Mouse (Mus musculus) lung, adult 2 months (tissue): ENCODE results near the gene Scube2. TPM values are rescaled to one million over a fixed set of nuclear protein-coding genes. Genes with fewer than 3 reads are reported as not detected.

Source experiments
- DNase-seq: peaks from one replicate; pipeline ENCODE4 v3.0.0; 2022
- H3K4me1 ChIP-seq: fragments of 200-500 bp; 2 replicates; pipeline ENCODE4 v1.6.1; 2011; ENCODE audit warnings: low read length; ENCODE audit not compliant: control insufficient read depth, insufficient read depth
- H3K4me3 ChIP-seq: fragments of 200-500 bp; replicated peaks from 2 replicates; pipeline ENCODE3; 2011; ENCODE audit warnings: low read depth, mild to moderate bottlenecking, control low read depth, low read length; ENCODE audit errors: extremely low read depth
- CTCF ChIP-seq: fragments of 200-500 bp; IDR thresholded peaks from 2 replicates; pipeline ENCODE4 v1.5.1; 2011; ENCODE audit warnings: mild to moderate bottlenecking, low read length, control low read depth; ENCODE audit not compliant: insufficient read depth
- POLR2A ChIP-seq: fragments of 200-500 bp; IDR thresholded peaks from 2 replicates; pipeline ENCODE4 v1.6.1; 2011; ENCODE audit warnings: low read depth, mild to moderate bottlenecking, control low read depth, low read length, borderline replicate concordance; ENCODE audit errors: extremely low read depth
- WGBS: fragments of 180-500 bp; shearing (Covaris S2); methylation state at CpG from one replicate; pipeline ENCODE4 v1.1.7; 2018; 5-methylcytosine and 5-hydroxymethylcytosine counted together
- polyA plus RNA-seq: library from polyadenylated mRNA; depleted of rRNA; stranded (reverse); fragments of >200 nt; gene quantifications from 2 replicates; pipeline ENCODE4 v1.2.3, GENCODE M21; 2012

Scube2 gene
- polyA plus RNA-seq, 1 experiment = 21.8 TPM

- DNase-seq = peak; percentile 42
- Histone ChIP-seq H3K4me3 (no peak overlapping the region), H3K4me1 (no peaks in the 10 kb centered on the region)
- TF ChIP-seq POLR2A (no peak), CTCF (peak; percentile 39; the same call in 1 of the 2 replicates)
- 56% methylated on average over 6 of the region's 6 CpGs for WGBS
Measured at GRCm38 (mm10) chr7:109804843-109805242, 60.6 kb downstream of the Scube2 start.

- WGBS = 85% methylated on average over 6 of the region's 6 CpGs
- no peak for DNase-seq
- TF ChIP-seq POLR2A (no peak), CTCF (no peak)
- no peaks in the 10 kb centered on the region for H3K4me1 ChIP-seq
- no peak overlapping the region for H3K4me3 ChIP-seq
Measured at GRCm38 (mm10) chr7:109804355-109804754, 61.1 kb downstream of the Scube2 start.

GRCm38 (mm10) chr7:109803516-109803915 is 62.0 kb downstream of the Scube2 start:
- H3K4me3 ChIP-seq = no peak overlapping the region
- TF ChIP-seq CTCF = no peak
- no peak for TF ChIP-seq POLR2A
- 22% methylated on average over 1 of the region's 1 CpGs for WGBS
- DNase-seq = no peak
- H3K4me1 ChIP-seq = peaks cover 2% of the 10 kb centered on the region; the same call in 1 of the 2 replicates

GRCm38 (mm10) chr7:109800626-109801025 is 64.9 kb downstream of the Scube2 start:
- TF ChIP-seq POLR2A (no peak), CTCF (no peak)
- DNase-seq = no peak
- H3K4me3 ChIP-seq = no peak overlapping the region
- peaks cover 2% of the 10 kb centered on the region; the same call in 1 of the 2 replicates for H3K4me1 ChIP-seq
- WGBS = 83% methylated on average over 4 of the region's 4 CpGs

GRCm38 (mm10) chr7:109799168-109799567 is 66.3 kb downstream of the Scube2 start:
- no peak overlapping the region for H3K4me3 ChIP-seq
- DNase-seq = no peak
- no peak for TF ChIP-seq POLR2A
- TF ChIP-seq CTCF = no peak
- WGBS = 35% methylated on average over 11 of the region's 11 CpGs
- H3K4me1 ChIP-seq = peaks cover 5% of the 10 kb centered on the region

GRCm38 (mm10) chr7:109795564-109795963 is 69.9 kb downstream of the Scube2 start:
- TF ChIP-seq CTCF = no peak
- TF ChIP-seq POLR2A = no peak
- H3K4me1 ChIP-seq = peaks cover 5% of the 10 kb centered on the region
- DNase-seq = no peak
- H3K4me3 ChIP-seq = no peak overlapping the region
- WGBS = 45% methylated on average over 5 of the region's 5 CpGs

GRCm38 (mm10) chr7:109794556-109794955 is 70.9 kb downstream of the Scube2 start:
- DNase-seq = no peak
- 78% methylated on average over 2 of the region's 2 CpGs for WGBS
- Histone ChIP-seq H3K4me3 (no peak overlapping the region), H3K4me1 (peaks cover 5% of the 10 kb centered on the region)
- no peak for TF ChIP-seq POLR2A
- TF ChIP-seq CTCF = no peak

GRCm38 (mm10) chr7:109792759-109793158 is 72.7 kb downstream of the Scube2 start:
- 69% methylated on average over 2 of the region's 2 CpGs for WGBS
- DNase-seq = peak; percentile 43

GRCm38 (mm10) chr7:109790818-109791217 is 74.7 kb downstream of the Scube2 start:
- no peak for TF ChIP-seq CTCF
- no peak for TF ChIP-seq POLR2A
- 65% methylated on average over 3 of the region's 3 CpGs for WGBS
- Histone ChIP-seq H3K4me3 (no peak overlapping the region), H3K4me1 (peaks cover 2% of the 10 kb centered on the region; the same call in 1 of the 2 replicates)
- DNase-seq = no peak

More at GRCm38 (mm10) chr7:109792759-109793158, 72.7 kb downstream of the Scube2 start:
- peaks cover 2% of the 10 kb centered on the region; the same call in 1 of the 2 replicates for H3K4me1 ChIP-seq
- TF ChIP-seq POLR2A = no peak
- TF ChIP-seq CTCF = peak; percentile 30
- no peak overlapping the region for H3K4me3 ChIP-seq

- no peak for DNase-seq
- WGBS = 74% methylated on average over 2 of the region's 2 CpGs
- Histone ChIP-seq H3K4me1 (no peaks in the 10 kb centered on the region), H3K4me3 (no peak overlapping the region)
- TF ChIP-seq CTCF (no peak), POLR2A (no peak)
Measured at GRCm38 (mm10) chr7:109787860-109788259, 77.6 kb downstream of the Scube2 start.
